Mouse (Mus musculus): ENCODE measurements at regions not wholly inside any gene's neighbourhood (a gene's known extent, or its start where the extent isn't known, plus 50 kb on each side); places are given as distances from the start of the nearest gene placed in this dataset.

DNA sequence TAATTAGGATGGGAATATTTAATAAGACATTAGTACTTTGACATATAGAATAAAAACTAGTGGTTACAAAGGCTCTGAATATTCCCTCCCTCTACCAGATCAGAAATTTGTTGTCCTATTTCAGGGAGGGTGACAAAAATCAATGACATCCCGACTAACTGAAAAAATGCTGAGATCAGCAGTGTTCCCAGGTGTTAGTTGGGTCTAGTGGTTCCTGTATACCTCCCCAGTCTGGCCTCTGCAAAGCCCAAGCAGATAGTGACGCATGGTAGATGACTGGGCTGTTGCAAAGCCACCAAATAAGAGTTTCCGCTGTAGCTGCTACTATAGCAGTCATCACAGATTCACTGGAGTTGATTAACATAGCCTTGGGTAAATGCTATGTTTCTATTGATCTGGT is 59.9 kb upstream of the Gm4791 start:
- H3K4me3 ChIP-seq: no peak overlapping the region
- no peaks in the 10 kb centered on the region for H3K27me3 ChIP-seq (ENCODE audit: control insufficient read depth, insufficient read depth, insufficient read length)
- TF ChIP-seq TCF3 (IDR thresholded peaks at IDR 0.05; ENCODE audit: insufficient read length, low read depth) (no peak), E2F4 (IDR thresholded peaks at IDR 0.05; ENCODE audit: insufficient read depth) (no peak), MYOD1 (IDR thresholded peaks at IDR 0.05; ENCODE audit: control insufficient read depth in 1 of 3, insufficient read length in 2 of 3, low read depth in 2 of 3) (no peak), MYOG (IDR thresholded peaks at IDR 0.05; ENCODE audit: control insufficient read depth in 1 of 3, insufficient read depth in 1 of 3, insufficient read length in 2 of 3, low read depth in 2 of 3) (no peak), USF1 (IDR thresholded peaks at IDR 0.05; ENCODE audit: low read depth) (no peak), MAX (IDR thresholded peaks at IDR 0.05; ENCODE audit: low read depth) (no peak), TCF12 (IDR thresholded peaks at IDR 0.05; ENCODE audit: insufficient read depth, poor library complexity, severe bottlenecking) (no peak), REST (IDR thresholded peaks at IDR 0.05; ENCODE audit: insufficient read depth, insufficient read length) (no peak), POLR2AphosphoS2 (IDR thresholded peaks at IDR 0.05; ENCODE audit: insufficient read length, low read depth) (no peak), SRF (IDR thresholded peaks at IDR 0.05; ENCODE audit: control insufficient read depth, insufficient read length, low read depth) (no peak), POLR2A (IDR thresholded peaks at IDR 0.05; ENCODE audit: insufficient read length, low read depth) (no peak), CEBPB (IDR thresholded peaks at IDR 0.05; ENCODE audit: insufficient read depth, poor library complexity, severe bottlenecking) (no peak)
- H3ac ChIP-seq (ENCODE audit: control insufficient read depth, insufficient read length): no peak overlapping the region
- no peak overlapping the region for H3K4me2 ChIP-seq (ENCODE audit: low read depth)
- no peaks in the 10 kb centered on the region for H3K79me2 ChIP-seq (ENCODE audit: control insufficient read depth, insufficient read depth)
- no peaks in the 10 kb centered on the region for H3K36me3 ChIP-seq (ENCODE audit: control insufficient read depth, insufficient read depth)

DNA sequence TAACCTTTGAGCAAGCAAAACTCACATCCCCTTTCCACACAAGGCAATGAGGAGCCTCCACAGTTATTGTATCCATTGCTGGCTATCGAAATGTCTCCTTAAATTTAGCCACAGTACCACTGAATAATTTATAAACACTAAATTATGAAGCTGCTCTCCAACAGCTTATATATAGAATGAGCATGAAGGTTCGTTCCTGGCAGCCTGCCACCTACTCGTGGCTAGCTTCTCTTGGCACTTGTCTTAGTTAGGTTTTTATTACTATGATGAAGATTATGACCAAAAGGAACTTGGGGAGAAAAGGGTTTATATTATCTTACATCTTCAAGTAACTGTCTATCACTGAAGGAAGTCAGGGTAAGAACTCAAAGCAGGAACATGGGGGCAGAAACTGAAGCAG is 72.9 kb upstream of the Gm4791 start:
- Histone ChIP-seq H3ac (ENCODE audit: control insufficient read depth, insufficient read length) (no peak overlapping the region), H3K36me3 (ENCODE audit: control insufficient read depth, insufficient read depth) (no peaks in the 10 kb centered on the region), H3K4me3 (no peak overlapping the region), H3K79me2 (ENCODE audit: control insufficient read depth, insufficient read depth) (no peaks in the 10 kb centered on the region), H3K4me2 (ENCODE audit: low read depth) (no peak overlapping the region), H3K27me3 (ENCODE audit: control insufficient read depth, insufficient read depth, insufficient read length) (no peaks in the 10 kb centered on the region)
- TF ChIP-seq E2F4 (IDR thresholded peaks at IDR 0.05; ENCODE audit: insufficient read depth) (no peak), POLR2A (IDR thresholded peaks at IDR 0.05; ENCODE audit: insufficient read length, low read depth) (no peak), MYOD1 (IDR thresholded peaks at IDR 0.05; ENCODE audit: control insufficient read depth in 1 of 3, insufficient read length in 2 of 3, low read depth in 2 of 3) (no peak), TCF3 (IDR thresholded peaks at IDR 0.05; ENCODE audit: insufficient read length, low read depth) (no peak), TCF12 (IDR thresholded peaks at IDR 0.05; ENCODE audit: insufficient read depth, poor library complexity, severe bottlenecking) (no peak), MAX (IDR thresholded peaks at IDR 0.05; ENCODE audit: low read depth) (no peak), USF1 (IDR thresholded peaks at IDR 0.05; ENCODE audit: low read depth) (no peak), CEBPB (IDR thresholded peaks at IDR 0.05; ENCODE audit: insufficient read depth, poor library complexity, severe bottlenecking) (no peak), MYOG (IDR thresholded peaks at IDR 0.05; ENCODE audit: control insufficient read depth in 1 of 3, insufficient read depth in 1 of 3, insufficient read length in 2 of 3, low read depth in 2 of 3) (no peak), SRF (IDR thresholded peaks at IDR 0.05; ENCODE audit: control insufficient read depth, insufficient read length, low read depth) (no peak), POLR2AphosphoS2 (IDR thresholded peaks at IDR 0.05; ENCODE audit: insufficient read length, low read depth) (no peak), REST (IDR thresholded peaks at IDR 0.05; ENCODE audit: insufficient read depth, insufficient read length) (no peak)

DNA sequence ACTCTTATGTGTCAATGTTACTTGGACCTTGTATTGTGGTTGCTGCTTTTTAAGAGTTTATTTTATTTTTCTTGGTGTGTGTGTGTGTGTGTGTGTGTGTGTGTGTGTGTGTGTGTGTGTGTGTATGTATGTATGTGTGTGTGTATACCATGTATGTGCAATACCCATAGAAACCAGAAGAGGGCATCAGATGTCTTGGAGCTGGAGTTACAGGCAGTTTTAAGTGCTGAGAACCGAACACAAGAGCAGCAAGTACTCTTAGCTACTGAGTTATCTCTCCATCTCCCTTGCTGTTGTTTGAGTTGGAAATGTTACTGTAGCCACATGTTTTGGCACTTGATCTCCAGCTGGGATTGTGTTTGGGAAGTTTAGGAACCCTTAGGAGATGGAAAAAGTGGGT is 78.5 kb upstream of the Gm4791 start:
- no peak overlapping the region for H3ac ChIP-seq (ENCODE audit: control insufficient read depth, insufficient read length)
- no peak overlapping the region for H3K4me2 ChIP-seq (ENCODE audit: low read depth)
- no peak overlapping the region for H3K4me3 ChIP-seq
- no peaks in the 10 kb centered on the region for H3K79me2 ChIP-seq (ENCODE audit: control insufficient read depth, insufficient read depth)
- no peak for TF ChIP-seq MAX (IDR thresholded peaks at IDR 0.05; ENCODE audit: low read depth)
- H3K36me3 ChIP-seq (ENCODE audit: control insufficient read depth, insufficient read depth): no peaks in the 10 kb centered on the region
- H3K27me3 ChIP-seq (ENCODE audit: control insufficient read depth, insufficient read depth, insufficient read length): no peaks in the 10 kb centered on the region

DNA sequence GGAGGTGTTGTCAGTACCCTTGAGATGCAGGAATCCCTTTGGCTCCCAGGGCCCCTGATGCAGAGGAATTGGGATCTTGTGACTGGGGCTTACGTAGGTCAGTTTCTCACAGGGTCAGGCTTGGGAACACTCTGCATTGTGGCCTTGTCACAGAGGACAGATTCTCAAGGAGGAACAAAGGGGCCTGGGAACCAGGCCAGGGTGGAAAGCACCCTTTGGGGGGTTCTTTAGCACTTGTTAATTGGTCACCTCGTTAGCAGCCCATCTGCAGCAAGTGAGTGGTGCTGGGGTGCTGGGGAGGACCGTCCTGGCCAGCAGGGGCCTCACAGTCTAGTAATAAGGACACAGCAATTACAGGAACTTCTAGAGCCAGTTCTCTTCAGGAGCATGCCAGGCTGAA is 85.3 kb upstream of the Gm4791 start:
- Histone ChIP-seq H3K4me3 (no peak overlapping the region), H3K36me3 (ENCODE audit: control insufficient read depth, insufficient read depth) (no peaks in the 10 kb centered on the region), H3ac (ENCODE audit: control insufficient read depth, insufficient read length) (no peak overlapping the region), H3K79me2 (ENCODE audit: control insufficient read depth, insufficient read depth) (no peaks in the 10 kb centered on the region), H3K27me3 (ENCODE audit: control insufficient read depth, insufficient read depth, insufficient read length) (no peaks in the 10 kb centered on the region), H3K4me2 (ENCODE audit: low read depth) (no peak overlapping the region)
- TF ChIP-seq POLR2AphosphoS2 (IDR thresholded peaks at IDR 0.05; ENCODE audit: insufficient read length, low read depth) (no peak), USF1 (IDR thresholded peaks at IDR 0.05; ENCODE audit: low read depth) (no peak), MYOG (IDR thresholded peaks at IDR 0.05; ENCODE audit: control insufficient read depth in 1 of 3, insufficient read depth in 1 of 3, insufficient read length in 2 of 3, low read depth in 2 of 3) (no peak), REST (IDR thresholded peaks at IDR 0.05; ENCODE audit: insufficient read depth, insufficient read length) (no peak), TCF12 (IDR thresholded peaks at IDR 0.05; ENCODE audit: insufficient read depth, poor library complexity, severe bottlenecking) (no peak), SRF (IDR thresholded peaks at IDR 0.05; ENCODE audit: control insufficient read depth, insufficient read length, low read depth) (no peak), POLR2A (IDR thresholded peaks at IDR 0.05; ENCODE audit: insufficient read length, low read depth) (no peak), MAX (IDR thresholded peaks at IDR 0.05; ENCODE audit: low read depth) (no peak), E2F4 (IDR thresholded peaks at IDR 0.05; ENCODE audit: insufficient read depth) (no peak), MYOD1 (IDR thresholded peaks at IDR 0.05; ENCODE audit: control insufficient read depth in 1 of 3, insufficient read length in 2 of 3, low read depth in 2 of 3) (no peak), CEBPB (IDR thresholded peaks at IDR 0.05; ENCODE audit: insufficient read depth, poor library complexity, severe bottlenecking) (no peak), TCF3 (IDR thresholded peaks at IDR 0.05; ENCODE audit: insufficient read length, low read depth) (no peak)

DNA sequence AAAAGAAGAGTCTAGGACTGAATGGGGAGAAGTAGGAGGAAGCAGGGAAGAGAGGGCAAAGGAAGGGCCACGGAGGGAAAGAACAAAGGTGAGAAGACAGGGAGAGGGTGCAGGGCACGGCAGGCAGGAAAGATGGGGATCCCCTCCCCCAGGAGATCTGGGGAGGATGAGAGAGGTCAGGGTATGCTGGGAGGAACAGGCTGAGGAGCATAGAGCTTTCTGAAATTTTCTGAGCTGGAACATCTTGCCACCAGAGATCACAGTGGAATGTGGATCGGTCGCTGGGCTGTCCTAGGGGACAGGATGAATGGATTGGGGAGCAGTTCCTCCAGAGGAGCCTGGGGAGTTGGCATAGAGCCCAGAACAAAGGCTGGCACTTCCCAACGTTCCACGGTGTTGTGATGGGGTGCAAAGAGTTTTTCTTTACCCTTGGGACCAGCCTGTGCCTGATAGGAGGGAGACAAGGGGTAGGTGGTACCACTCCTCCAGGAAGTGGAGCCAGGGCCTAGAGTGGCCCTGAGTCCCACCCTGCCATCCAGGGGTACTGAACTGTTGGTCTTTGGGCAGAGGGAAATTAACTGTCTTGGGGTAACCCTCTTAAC is 89.0 kb upstream of the Gm4791 start:
- TF ChIP-seq MAX (IDR thresholded peaks at IDR 0.05; ENCODE audit: low read depth): no peak
- TF ChIP-seq TCF3 (IDR thresholded peaks at IDR 0.05; ENCODE audit: insufficient read length, low read depth): no peak
- TF ChIP-seq E2F4 (IDR thresholded peaks at IDR 0.05; ENCODE audit: insufficient read depth): no peak
- TF ChIP-seq POLR2AphosphoS2 (IDR thresholded peaks at IDR 0.05; ENCODE audit: insufficient read length, low read depth): no peak
- no peak for TF ChIP-seq CEBPB (IDR thresholded peaks at IDR 0.05; ENCODE audit: insufficient read depth, poor library complexity, severe bottlenecking)
- TF ChIP-seq MYOD1 (IDR thresholded peaks at IDR 0.05; ENCODE audit: control insufficient read depth in 1 of 3, insufficient read length in 2 of 3, low read depth in 2 of 3): no peak
- TF ChIP-seq POLR2A (IDR thresholded peaks at IDR 0.05; ENCODE audit: insufficient read length, low read depth): no peak
- no peak for TF ChIP-seq TCF12 (IDR thresholded peaks at IDR 0.05; ENCODE audit: insufficient read depth, poor library complexity, severe bottlenecking)
- TF ChIP-seq REST (IDR thresholded peaks at IDR 0.05; ENCODE audit: insufficient read depth, insufficient read length): no peak
- no peak for TF ChIP-seq MYOG (IDR thresholded peaks at IDR 0.05; ENCODE audit: control insufficient read depth in 1 of 3, insufficient read depth in 1 of 3, insufficient read length in 2 of 3, low read depth in 2 of 3)
- TF ChIP-seq USF1 (IDR thresholded peaks at IDR 0.05; ENCODE audit: low read depth): no peak
- no peak for TF ChIP-seq SRF (IDR thresholded peaks at IDR 0.05; ENCODE audit: control insufficient read depth, insufficient read length, low read depth)

More for the DNA sequence above, 89.0 kb upstream of the Gm4791 start:
- Histone ChIP-seq H3K4me2 (ENCODE audit: low read depth) (no peak overlapping the region), H3K79me2 (ENCODE audit: control insufficient read depth, insufficient read depth) (no peaks in the 10 kb centered on the region), H3K27me3 (ENCODE audit: control insufficient read depth, insufficient read depth, insufficient read length) (no peaks in the 10 kb centered on the region), H3K4me3 (no peak overlapping the region), H3ac (ENCODE audit: control insufficient read depth, insufficient read length) (no peak overlapping the region), H3K36me3 (ENCODE audit: control insufficient read depth, insufficient read depth) (no peaks in the 10 kb centered on the region)
